Mouse (Mus musculus): ENCODE measurements around the gene Usp21. TPM values are rescaled to one million over a fixed set of nuclear protein-coding genes. Genes with fewer than 3 reads are reported as not detected.
A peak's percentile ranks its signal among the peaks of the same experiment; 100 is the strongest.
"Not testable (repeated sequence)": the region's sequence is repeated elsewhere in the genome, so short reads cannot be mapped to it uniquely, and the experiment has no call there.

The Usp21 gene
- polyA plus RNA-seq, 1 experiment from 2014 or later, result 102 TPM

DNA sequence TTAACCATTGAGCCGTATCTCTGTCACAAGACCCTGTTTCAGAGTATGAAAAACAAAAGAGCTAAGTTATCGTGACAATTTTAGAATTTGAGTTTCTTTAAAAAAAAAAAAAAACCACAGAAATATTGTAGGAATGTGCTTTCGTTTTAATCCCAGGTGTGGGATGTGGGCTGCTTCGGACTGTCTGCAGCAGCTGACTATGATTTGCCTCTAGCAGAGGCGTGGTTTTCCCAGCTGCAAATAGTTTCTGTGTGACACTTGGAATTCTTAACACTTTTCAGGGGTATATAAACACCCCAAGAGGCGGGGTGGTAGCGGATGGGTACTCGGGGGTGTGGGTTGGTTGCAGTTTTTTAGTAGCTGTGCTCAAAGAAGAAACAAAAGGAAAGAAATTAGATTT is 42.4 kb downstream of the Usp21 start:
- no peaks in the 10 kb centered on the region for H3K9me3 ChIP-seq (replicated peaks)
- WGBS, result 92% methylated on average over 8 of the region's 8 CpGs
- peaks cover 45% of the 10 kb centered on the region for H3K4me1 ChIP-seq
- H3K27me3 ChIP-seq (ENCODE audit: low read depth, poor library complexity, severe bottlenecking), result no peaks in the 10 kb centered on the region
- no peak for DNase-seq (ENCODE audit: low spot score)
- H3K4me3 ChIP-seq, result peak overlapping the region; percentile 88; the same call in 1 of the 2 replicates
- H3K36me3 ChIP-seq, result peaks cover 52% of the 10 kb centered on the region
- no peak overlapping the region for H3K27ac ChIP-seq (replicated peaks)

DNA sequence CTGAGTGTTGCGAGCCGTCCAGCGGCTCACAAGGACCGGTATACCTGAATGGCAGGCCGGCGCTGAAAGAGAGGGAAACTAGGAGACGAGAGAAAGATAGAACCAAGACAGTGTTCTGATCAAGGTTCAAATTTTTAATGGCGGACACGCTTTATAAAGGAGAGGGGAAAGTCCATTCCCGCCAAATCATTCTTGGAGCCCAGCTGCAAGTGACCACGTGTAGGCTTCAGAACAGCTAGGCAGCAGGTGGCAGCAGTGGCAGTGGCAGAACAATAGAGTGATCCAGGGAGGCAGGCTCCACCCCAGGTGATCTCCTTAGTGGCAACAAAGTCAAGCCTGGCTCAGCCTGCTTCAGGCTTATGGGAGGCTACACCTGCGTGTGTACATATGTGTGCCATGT is 45.8 kb downstream of the Usp21 start:
- not testable (repeated sequence) for H3K27me3 ChIP-seq (ENCODE audit: low read depth, poor library complexity, severe bottlenecking); H3K4me3 ChIP-seq; H3K9me3 ChIP-seq (replicated peaks); H3K27ac ChIP-seq (replicated peaks); DNase-seq (ENCODE audit: low spot score)
- peaks cover 17% of the 10 kb centered on the region for H3K4me1 ChIP-seq
- 83% methylated on average over 12 of the region's 12 CpGs for WGBS
- peaks cover 86% of the 10 kb centered on the region for H3K36me3 ChIP-seq

DNA sequence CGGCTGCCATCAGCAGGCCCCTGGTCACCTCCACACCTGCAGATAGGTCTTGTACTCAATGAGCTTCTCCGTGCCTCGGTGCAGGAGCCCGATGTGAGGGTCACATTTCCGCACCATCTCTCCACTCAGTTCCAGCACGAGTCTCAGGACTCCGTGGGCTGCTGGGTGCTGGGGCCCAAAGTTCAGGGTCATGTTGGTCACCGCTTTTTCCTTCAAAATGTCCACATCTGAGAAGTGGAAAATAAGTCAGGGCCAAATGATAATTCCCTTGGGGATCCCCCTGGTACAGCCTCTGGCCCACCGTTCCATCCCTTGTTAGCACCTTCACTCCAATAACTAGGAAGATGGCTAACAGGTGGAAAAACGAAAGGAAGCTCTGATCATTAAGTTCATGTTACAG is 46.9 kb downstream of the Usp21 start:
- Histone ChIP-seq H3K4me1 (peaks cover 11% of the 10 kb centered on the region), H3K27ac (replicated peaks) (no peak overlapping the region), H3K9me3 (replicated peaks) (no peaks in the 10 kb centered on the region), H3K36me3 (peaks cover 96% of the 10 kb centered on the region), H3K27me3 (ENCODE audit: low read depth, poor library complexity, severe bottlenecking) (no peaks in the 10 kb centered on the region), H3K4me3 (no peak overlapping the region)
- 97% methylated on average over 10 of the region's 10 CpGs for WGBS
- no peak for DNase-seq (ENCODE audit: low spot score)

DNA sequence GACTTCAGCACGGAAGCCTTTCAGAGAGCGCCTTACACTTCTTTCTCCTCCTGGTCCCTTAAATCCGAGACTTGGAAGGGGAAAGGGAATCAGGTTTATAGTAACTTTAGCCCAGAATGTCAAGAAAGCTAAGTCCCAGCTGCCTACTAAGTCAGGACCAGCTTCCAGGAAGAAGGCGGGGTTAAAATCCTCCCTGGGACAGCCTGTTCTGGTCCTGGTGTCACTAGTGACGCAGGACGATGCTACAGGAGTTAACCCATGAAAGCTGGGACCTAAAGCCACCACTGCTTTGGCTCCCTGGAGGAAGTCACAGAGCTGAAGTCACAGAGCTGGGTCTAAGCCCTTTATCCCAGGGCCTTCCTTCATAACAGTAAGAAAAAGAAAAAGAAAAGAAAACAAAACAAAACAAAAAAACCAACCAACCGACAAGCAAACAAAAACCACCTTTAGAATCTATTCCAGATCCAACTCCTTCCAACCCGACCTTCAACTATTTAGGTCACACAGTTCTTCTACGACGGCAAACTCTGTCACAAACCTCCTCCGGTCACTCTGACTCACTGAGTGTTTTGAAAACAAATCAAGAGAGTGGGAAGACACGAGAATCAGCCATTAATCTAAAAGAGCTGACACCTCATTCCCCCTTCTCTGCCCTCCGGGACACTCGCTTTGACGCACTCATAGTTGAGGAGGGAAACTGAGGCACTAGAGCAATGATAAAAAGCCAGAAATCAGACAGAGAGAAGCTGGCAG is 47.6 kb downstream of the Usp21 start:
- WGBS, result 84% methylated on average over 15 of the region's 15 CpGs

DNA sequence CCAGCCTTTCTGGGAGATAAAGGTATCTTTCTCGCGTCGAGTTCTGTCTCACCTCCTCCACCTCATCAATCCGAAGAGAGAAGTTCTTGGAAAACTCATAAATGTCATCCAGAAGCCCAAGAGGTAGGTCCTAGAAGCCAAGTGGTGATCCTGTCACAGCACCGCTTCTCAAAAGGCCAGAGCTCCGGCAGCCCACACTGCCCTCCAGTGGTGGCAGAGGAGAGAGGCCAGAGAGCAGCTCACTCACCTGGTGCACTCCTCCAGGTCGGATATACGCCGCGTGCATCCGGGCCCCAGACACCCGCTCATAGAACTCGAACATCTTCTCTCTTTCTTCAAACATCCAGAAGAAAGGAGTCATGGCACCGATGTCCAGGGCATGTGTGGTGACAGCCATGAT is 49.3 kb downstream of the Usp21 start:
- H3K27me3 ChIP-seq (ENCODE audit: low read depth, poor library complexity, severe bottlenecking), result no peaks in the 10 kb centered on the region
- peaks cover 5% of the 10 kb centered on the region; the same call in 1 of the 2 replicates for H3K4me1 ChIP-seq
- H3K27ac ChIP-seq (replicated peaks), result no peak overlapping the region
- H3K9me3 ChIP-seq (replicated peaks), result no peaks in the 10 kb centered on the region
- WGBS, result 71% methylated on average over 14 of the region's 14 CpGs
- no peak overlapping the region for H3K4me3 ChIP-seq
- peaks cover 100% of the 10 kb centered on the region for H3K36me3 ChIP-seq
- DNase-seq (ENCODE audit: low spot score), result peak; percentile 57

More for the DNA sequence above, 47.6 kb downstream of the Usp21 start:
- H3K9me3 ChIP-seq (replicated peaks), result no peaks in the 10 kb centered on the region
- no peak overlapping the region for H3K4me3 ChIP-seq
- H3K36me3 ChIP-seq, result peaks cover 97% of the 10 kb centered on the region
- no peak overlapping the region for H3K27ac ChIP-seq (replicated peaks)
- no peaks in the 10 kb centered on the region for H3K27me3 ChIP-seq (ENCODE audit: low read depth, poor library complexity, severe bottlenecking)
- peaks cover 5% of the 10 kb centered on the region; the same call in 1 of the 2 replicates for H3K4me1 ChIP-seq
- no peak for DNase-seq (ENCODE audit: low spot score)

DNA sequence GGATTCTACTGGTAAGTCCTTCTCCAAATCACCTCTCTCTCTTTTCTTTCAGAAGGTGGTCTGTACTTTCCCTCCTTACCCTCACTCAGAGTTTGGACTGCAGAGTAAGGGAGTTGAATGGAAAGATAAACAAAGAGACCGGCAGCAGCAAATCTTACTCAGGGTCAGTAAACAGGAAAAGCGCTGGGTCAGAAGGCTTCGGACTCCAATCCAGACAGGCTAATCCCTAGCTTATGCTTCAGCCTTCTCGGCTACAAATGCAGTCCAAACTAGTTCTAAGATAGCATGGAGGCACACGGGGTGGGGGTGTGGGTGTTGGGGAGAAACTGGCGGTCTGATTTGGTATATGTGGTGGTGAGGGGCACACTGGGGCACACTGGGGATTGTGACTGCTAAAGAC is 50.4 kb downstream of the Usp21 start:
- no peaks in the 10 kb centered on the region for H3K27me3 ChIP-seq (ENCODE audit: low read depth, poor library complexity, severe bottlenecking)
- peaks cover 92% of the 10 kb centered on the region for H3K36me3 ChIP-seq
- H3K4me3 ChIP-seq, result no peak overlapping the region
- no peak overlapping the region for H3K27ac ChIP-seq (replicated peaks)
- DNase-seq (ENCODE audit: low spot score), result no peak
- WGBS, result 75% methylated on average over 6 of the region's 6 CpGs
- peaks cover 5% of the 10 kb centered on the region; the same call in 1 of the 2 replicates for H3K4me1 ChIP-seq
- no peaks in the 10 kb centered on the region for H3K9me3 ChIP-seq (replicated peaks)

DNA sequence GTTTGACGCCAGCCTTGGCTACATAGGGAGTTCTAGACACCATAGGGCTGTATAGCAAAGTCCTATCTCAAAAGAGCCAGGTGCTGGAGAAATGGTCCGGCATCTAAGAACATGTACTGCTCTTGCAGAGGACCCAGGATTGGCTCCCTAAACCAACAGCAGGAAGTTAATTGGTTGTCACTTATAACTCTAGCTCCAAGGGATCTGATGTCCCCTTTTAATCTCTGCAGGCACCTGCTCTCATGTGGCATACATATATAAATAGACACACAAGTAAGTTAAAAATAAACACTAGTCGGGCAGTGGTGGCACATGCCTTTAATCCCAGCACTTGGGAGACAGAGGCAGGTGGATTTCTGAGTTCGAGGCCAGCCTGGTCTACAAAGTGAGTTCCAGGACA is 52.0 kb downstream of the Usp21 start:
- no peaks in the 10 kb centered on the region for H3K27me3 ChIP-seq (ENCODE audit: low read depth, poor library complexity, severe bottlenecking)
- peaks cover 10% of the 10 kb centered on the region for H3K4me1 ChIP-seq
- H3K36me3 ChIP-seq, result peaks cover 76% of the 10 kb centered on the region
- no peaks in the 10 kb centered on the region for H3K9me3 ChIP-seq (replicated peaks)
- no peak overlapping the region for H3K27ac ChIP-seq (replicated peaks)
- H3K4me3 ChIP-seq, result no peak overlapping the region
- no peak for DNase-seq (ENCODE audit: low spot score)
- WGBS, result 91% methylated on average over 4 of the region's 4 CpGs

DNA sequence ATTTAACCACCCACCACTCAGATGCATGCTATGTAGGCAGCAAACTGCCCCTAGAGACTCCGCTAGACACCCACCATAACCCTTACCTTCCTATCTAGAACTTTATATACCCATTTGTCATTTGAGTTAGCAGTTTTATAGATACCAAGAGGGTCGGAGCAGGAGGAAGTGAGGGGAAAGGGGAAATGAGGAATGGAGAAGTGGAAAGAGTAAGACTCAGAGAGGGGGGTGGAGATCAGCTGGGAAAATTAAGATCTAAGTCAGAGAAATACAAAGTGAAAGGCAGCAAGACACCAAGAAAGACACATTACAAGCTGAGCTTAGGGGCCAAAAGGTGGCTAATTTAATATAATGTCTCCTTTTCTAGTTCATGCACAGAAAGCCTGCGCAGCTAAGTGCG is 53.3 kb downstream of the Usp21 start:
- H3K27me3 ChIP-seq (ENCODE audit: low read depth, poor library complexity, severe bottlenecking), result no peaks in the 10 kb centered on the region
- 94% methylated on average over 4 of the region's 4 CpGs for WGBS
- H3K36me3 ChIP-seq, result peaks cover 63% of the 10 kb centered on the region
- no peak for DNase-seq (ENCODE audit: low spot score)
- H3K4me3 ChIP-seq, result no peak overlapping the region
- H3K27ac ChIP-seq (replicated peaks), result no peak overlapping the region
- peaks cover 23% of the 10 kb centered on the region for H3K4me1 ChIP-seq
- no peaks in the 10 kb centered on the region for H3K9me3 ChIP-seq (replicated peaks)

DNA sequence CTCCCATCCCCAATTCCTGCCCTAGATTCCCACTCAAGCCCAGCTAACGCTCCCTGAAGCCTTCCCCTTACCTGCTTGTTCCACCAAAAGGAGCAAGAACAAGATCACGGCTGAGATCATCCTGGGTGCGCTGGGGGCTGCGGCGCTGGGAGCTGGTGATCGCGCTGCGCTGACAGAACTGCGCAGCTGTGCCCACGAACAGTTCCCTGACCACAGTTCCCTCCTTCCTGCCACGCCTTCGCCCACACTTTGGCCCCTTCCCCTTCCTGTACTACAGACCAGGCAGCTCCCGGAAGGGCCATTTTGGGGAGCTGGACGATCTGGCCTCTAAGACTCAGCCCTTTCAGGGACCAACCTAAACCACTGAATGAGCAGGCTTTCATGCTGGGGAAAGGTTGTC is 53.7 kb downstream of the Usp21 start, which contains the start of gene Fcer1g:
TSS of gene Fcer1g (minus strand) at position 240 of the 400 bp plus-strand sequence.
- Histone ChIP-seq H3K36me3 (peaks cover 59% of the 10 kb centered on the region), H3K4me1 (peaks cover 27% of the 10 kb centered on the region), H3K4me3 (no peak within 1 kb of the TSS), H3K9me3 (replicated peaks) (no peaks in the 10 kb centered on the region), H3K27me3 (ENCODE audit: low read depth, poor library complexity, severe bottlenecking) (no peaks in the 10 kb centered on the region), H3K27ac (replicated peaks) (no peak within 1 kb of the TSS)
- 94% methylated on average over 14 of the region's 14 CpGs for WGBS
- no peak for DNase-seq (ENCODE audit: low spot score)

DNA sequence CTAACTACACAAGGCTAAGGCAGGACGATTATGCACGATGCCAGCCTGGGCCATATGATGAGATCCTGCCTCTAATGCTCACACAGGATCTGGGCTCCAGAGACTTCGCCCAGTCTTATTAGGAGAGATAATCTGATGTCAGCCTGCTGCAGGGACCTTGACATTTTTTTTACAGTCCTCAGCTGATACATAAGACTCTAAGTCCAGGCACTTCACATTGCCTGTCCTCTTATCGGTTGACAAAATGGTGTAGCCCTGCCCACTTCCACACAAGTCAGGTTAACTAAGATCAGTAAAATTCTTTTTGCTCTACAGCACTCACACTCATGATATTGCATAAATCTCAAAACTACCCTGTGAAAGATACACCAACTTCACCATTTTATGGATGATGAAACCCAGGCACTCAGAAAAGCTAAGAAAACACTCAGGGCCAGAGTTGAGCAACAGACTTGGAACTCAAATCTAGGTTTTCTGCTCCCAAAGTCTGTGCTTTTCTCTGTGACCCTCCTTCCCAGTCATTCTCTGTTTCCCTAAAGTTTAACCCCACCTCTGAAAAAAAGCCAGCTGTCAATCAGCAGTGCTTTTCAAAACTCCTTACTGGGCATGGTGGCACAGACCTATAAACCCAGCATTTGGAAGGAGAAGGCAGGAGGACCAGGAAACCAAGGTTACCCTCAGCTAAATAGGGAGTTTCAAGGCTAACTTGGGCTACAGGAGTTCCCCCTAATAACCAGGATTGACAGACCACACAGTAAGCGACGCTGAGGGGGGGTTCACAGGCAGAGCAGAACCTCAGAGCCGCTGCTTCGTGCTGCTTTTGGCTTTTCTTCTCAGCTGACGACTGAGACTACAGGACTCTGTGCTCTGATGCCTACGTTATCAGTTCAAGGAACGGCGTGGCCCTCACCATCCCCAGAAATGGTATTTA is 54.7 kb downstream of the Usp21 start:
- WGBS, result 83% methylated on average over 12 of the region's 12 CpGs
- H3K9me3 ChIP-seq (replicated peaks), result no peaks in the 10 kb centered on the region
- DNase-seq (ENCODE audit: low spot score), result no peak
- no peak overlapping the region for H3K27ac ChIP-seq (replicated peaks)
- no peaks in the 10 kb centered on the region for H3K27me3 ChIP-seq (ENCODE audit: low read depth, poor library complexity, severe bottlenecking)
- H3K4me3 ChIP-seq, result no peak overlapping the region
- H3K4me1 ChIP-seq, result peaks cover 33% of the 10 kb centered on the region
- H3K36me3 ChIP-seq, result peaks cover 48% of the 10 kb centered on the region

DNA sequence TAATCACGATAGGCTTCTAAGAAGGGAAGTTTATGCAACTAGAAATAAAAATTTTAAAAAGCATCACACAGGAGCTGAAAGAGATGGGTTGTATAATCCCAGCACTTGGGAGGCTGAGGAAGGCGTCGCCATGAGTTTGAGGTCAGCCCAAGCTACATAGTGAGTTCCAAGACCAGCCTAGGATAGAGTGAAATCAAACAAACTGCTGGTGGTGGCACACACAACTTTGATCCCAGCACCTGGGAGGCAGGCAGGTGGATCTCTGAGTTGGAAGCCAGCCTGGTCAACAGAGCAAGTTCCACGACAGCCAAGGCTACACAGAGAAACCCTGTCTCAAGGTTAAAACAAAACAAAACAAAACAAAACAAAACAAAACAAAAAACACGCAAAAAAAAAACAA is 55.4 kb downstream of the Usp21 start:
- Histone ChIP-seq H3K36me3 (peaks cover 41% of the 10 kb centered on the region), H3K4me3 (no peak overlapping the region), H3K27ac (replicated peaks) (no peak overlapping the region), H3K27me3 (ENCODE audit: low read depth, poor library complexity, severe bottlenecking) (no peaks in the 10 kb centered on the region), H3K4me1 (peaks cover 29% of the 10 kb centered on the region), H3K9me3 (replicated peaks) (no peaks in the 10 kb centered on the region)
- WGBS, result 87% methylated on average over 5 of the region's 5 CpGs
- DNase-seq (ENCODE audit: low spot score), result no peak

All from midbrain, embryonic 10.5 days (tissue).